Mouse (Mus musculus) liver, embryonic 14.5 days (tissue): ENCODE measurements at regions not wholly inside any gene's neighbourhood (a gene's known extent, or its start where the extent isn't known, plus 50 kb on each side); places are given as distances from the start of the nearest gene placed in this dataset.

ENCODE experiments used
- ATAC-seq: fragments of 200-750 bp; cut with Nextera tagmentation; 2 replicates; pipeline ENCODE4 v1.8.0; 2017; ENCODE audit warnings: moderate number of reproducible peaks, mild to moderate bottlenecking, moderate library complexity; ENCODE audit not compliant: insufficient read depth
- DNase-seq, 3 experiments: peaks; one replicate each; pipeline ENCODE4 v3.0.0-alpha.2; 2012 to 2013; ENCODE audit warnings: low read depth in 3 of 3, low spot score in 3 of 3
- H3K27ac ChIP-seq: fragments of 300-500 bp; sonication (generic); 2 replicates; pipeline ENCODE4 v1.5.1; 2014; ENCODE audit warnings: moderate library complexity, mild to moderate bottlenecking, control low read depth, inconsistent platforms
- H3K27me3 ChIP-seq: fragments of 300-500 bp; sonication (generic); 2 replicates; pipeline ENCODE4 v1.6.1; 2014; ENCODE audit warnings: mild to moderate bottlenecking, low read length, moderate library complexity; ENCODE audit not compliant: control insufficient read depth, insufficient read depth
- H3K36me3 ChIP-seq: fragments of 300-500 bp; sonication (generic); replicated peaks from 2 replicates; pipeline ENCODE4 v1.6.1; 2014; ENCODE audit warnings: low read depth; ENCODE audit not compliant: control insufficient read depth, insufficient read depth
- H3K4me1 ChIP-seq, 2 experiments: fragments of 200-500 bp in 1 of 2; fragments of 300-500 bp in 1 of 2; sonication (generic) in 1 of 2; replicated peaks; 2 replicates each; pipeline ENCODE4 v1.6.1; 2012 to 2014; ENCODE audit warnings: antibody characterized with exemption in 1 of 2, inconsistent platforms in 1 of 2, low read length in 1 of 2; ENCODE audit not compliant: control insufficient read depth in 2 of 2, insufficient read depth in 2 of 2
- H3K4me2 ChIP-seq: fragments of 300-500 bp; sonication (generic); 2 replicates; pipeline ENCODE4 v1.6.1; 2014; ENCODE audit warnings: low read depth, mild to moderate bottlenecking, control low read depth, moderate library complexity
- H3K4me3 ChIP-seq, 2 experiments: fragments of 200-500 bp in 1 of 2; fragments of 300-500 bp in 1 of 2; sonication (generic) in 1 of 2; 2 replicates each; pipeline ENCODE4 v1.5.1; 2012 to 2014; ENCODE audit warnings: low read depth in 2 of 2, low read length in 2 of 2, mild to moderate bottlenecking in 2 of 2, control low read depth in 1 of 2, inconsistent platforms in 1 of 2, moderate library complexity in 1 of 2; ENCODE audit not compliant: insufficient read depth in 1 of 2
- H3K9ac ChIP-seq: fragments of 300-500 bp; sonication (generic); replicated peaks from 2 replicates; pipeline ENCODE4 v1.6.1; 2014; ENCODE audit warnings: mild to moderate bottlenecking, control low read depth, moderate library complexity
- H3K9me3 ChIP-seq: fragments of 300-500 bp; sonication (generic); 2 replicates; pipeline ENCODE4 v1.6.1; 2016; ENCODE audit warnings: low read length, mixed read lengths; ENCODE audit not compliant: control insufficient read depth
- CTCF ChIP-seq: IDR thresholded peaks from 2 replicates; pipeline ENCODE4 v1.5.1; 2016; ENCODE audit warnings: antibody characterized with exemption, low read depth, control low read depth
- EP300 ChIP-seq: IDR thresholded peaks from 2 replicates; pipeline ENCODE4 v1.6.1; 2016; ENCODE audit warnings: antibody characterized with exemption, low read depth
- WGBS: fragments of 180-500 bp; shearing (Covaris S2); extraction: QIAGEN DNeasy Blood & Tissue Kit; methylation state at CpG from one replicate; pipeline ENCODE4 v1.1.7; 2014; ENCODE audit not compliant: insufficient replicate concordance; 5-methylcytosine and 5-hydroxymethylcytosine counted together

DNA sequence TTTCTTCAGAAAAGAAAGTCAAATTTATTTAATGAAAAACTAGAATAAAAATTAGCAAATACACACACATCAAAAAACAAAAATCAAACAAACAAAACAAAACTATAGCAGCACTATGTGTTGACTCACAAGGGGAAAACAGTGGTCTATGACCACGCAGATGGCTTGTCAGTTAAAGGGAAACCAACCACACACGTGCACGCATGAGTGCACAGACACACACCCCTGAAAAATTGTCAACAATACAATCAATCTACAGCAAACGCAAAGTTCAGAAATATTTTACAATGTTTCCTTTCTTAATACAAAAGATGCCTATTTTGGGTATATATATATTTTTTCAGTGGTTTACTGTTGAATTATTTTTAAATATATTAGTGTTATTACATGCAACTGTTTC, 1149.9 kb downstream of the 4930447A16Rik start:
- no peaks in the 10 kb centered on the region for H3K9me3 ChIP-seq
- no peak overlapping the region for H3K27ac ChIP-seq
- no peak overlapping the region for H3K9ac ChIP-seq
- H3K4me1 ChIP-seq, result no peaks in the 10 kb centered on the region
- no peak for TF ChIP-seq EP300
- no peak for TF ChIP-seq CTCF
- ATAC-seq (no peak), DNase-seq (no peak)
- 48% methylated on average over 4 of the region's 4 CpGs for WGBS
- no peaks in the 10 kb centered on the region for H3K36me3 ChIP-seq
- no peak overlapping the region for H3K4me3 ChIP-seq
- no peak overlapping the region for H3K4me2 ChIP-seq
- H3K27me3 ChIP-seq, result no peaks in the 10 kb centered on the region

DNA sequence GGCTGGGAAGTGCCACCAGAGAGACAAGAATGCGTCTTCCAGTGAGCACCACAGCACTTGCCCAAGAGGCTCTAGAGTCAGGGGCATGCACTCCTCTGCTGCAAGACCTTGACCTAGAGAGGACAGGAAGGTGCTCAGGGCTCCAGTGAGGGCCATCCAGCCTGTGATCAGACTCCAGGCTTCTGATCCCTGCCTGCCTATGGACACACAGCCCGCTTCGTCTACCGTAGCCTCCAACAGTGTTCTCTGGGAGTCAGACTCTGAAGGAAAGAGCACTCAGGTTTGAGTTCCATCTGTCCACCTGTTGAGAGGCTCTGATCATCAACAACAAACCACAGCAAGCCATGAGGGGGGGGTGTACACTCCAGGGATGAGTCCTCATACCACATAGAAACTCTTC, 1152.3 kb downstream of the 4930447A16Rik start:
- ATAC-seq, result no peak
- H3K9me3 ChIP-seq, result no peaks in the 10 kb centered on the region
- H3K4me2 ChIP-seq, result no peak overlapping the region
- H3K9ac ChIP-seq, result no peak overlapping the region
- 82% methylated on average over 4 of the region's 4 CpGs for WGBS
- no peaks in the 10 kb centered on the region for H3K4me1 ChIP-seq
- TF ChIP-seq CTCF, result no peak
- TF ChIP-seq EP300, result no peak
- H3K27ac ChIP-seq, result no peak overlapping the region
- H3K27me3 ChIP-seq, result no peaks in the 10 kb centered on the region
- DNase-seq, result no peak
- no peaks in the 10 kb centered on the region for H3K36me3 ChIP-seq
- H3K4me3 ChIP-seq, result no peak overlapping the region

DNA sequence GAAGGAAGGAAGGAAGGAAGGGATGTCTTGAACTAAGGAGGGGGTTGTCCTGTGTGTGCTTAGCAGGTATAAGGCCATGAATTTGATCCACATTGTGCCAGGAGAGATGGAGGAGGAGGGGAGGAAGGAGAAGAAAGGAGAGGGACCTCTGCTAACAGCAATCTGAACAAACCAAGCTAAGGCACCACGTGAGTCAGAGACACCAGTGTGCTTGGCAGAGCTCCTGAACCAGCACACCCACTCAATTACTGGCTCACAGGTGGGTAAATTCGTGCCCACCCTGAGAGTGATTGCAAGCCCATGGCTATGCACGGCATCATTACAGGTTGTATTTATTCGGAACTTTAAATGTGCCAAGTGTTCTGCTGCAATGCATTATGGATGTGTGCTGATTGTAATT, 1154.1 kb downstream of the 4930447A16Rik start:
- Histone ChIP-seq H3K9me3 (no peaks in the 10 kb centered on the region), H3K4me2 (no peak overlapping the region), H3K4me1 (no peaks in the 10 kb centered on the region), H3K27me3 (no peaks in the 10 kb centered on the region), H3K4me3 (no peak overlapping the region), H3K36me3 (no peaks in the 10 kb centered on the region), H3K27ac (no peak overlapping the region), H3K9ac (no peak overlapping the region)
- TF ChIP-seq CTCF (no peak), EP300 (no peak)
- DNase-seq (no peak), ATAC-seq (no peak)
- 65% methylated on average over 4 of the region's 4 CpGs for WGBS

DNA sequence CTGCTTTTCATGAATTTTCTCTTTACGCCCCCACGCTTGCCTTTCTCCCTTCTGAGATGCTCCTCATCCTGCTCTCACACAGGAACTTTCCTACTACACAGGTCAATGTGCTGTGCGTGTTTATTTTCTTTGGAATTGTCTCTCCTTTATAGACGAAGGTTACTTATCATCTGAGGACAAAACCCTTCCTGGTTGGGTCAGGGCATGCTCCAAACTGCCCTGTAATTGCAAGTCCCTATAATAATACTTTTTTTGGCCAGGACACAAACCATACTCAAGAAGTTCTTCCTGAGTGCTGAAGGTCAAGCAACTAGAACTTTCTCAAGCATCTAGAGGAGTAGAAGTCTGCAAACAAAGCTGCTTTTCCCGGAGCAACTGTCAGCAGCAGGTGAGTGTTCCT, 1158.1 kb downstream of the 4930447A16Rik start:
- TF ChIP-seq EP300 (no peak), CTCF (no peak)
- Histone ChIP-seq H3K27me3 (no peaks in the 10 kb centered on the region), H3K4me1 (no peaks in the 10 kb centered on the region), H3K9ac (no peak overlapping the region), H3K36me3 (no peaks in the 10 kb centered on the region), H3K4me3 (no peak overlapping the region), H3K9me3 (no peaks in the 10 kb centered on the region), H3K27ac (no peak overlapping the region), H3K4me2 (no peak overlapping the region)
- WGBS, result 57% methylated on average over 5 of the region's 5 CpGs
- DNase-seq (no peak), ATAC-seq (no peak)

DNA sequence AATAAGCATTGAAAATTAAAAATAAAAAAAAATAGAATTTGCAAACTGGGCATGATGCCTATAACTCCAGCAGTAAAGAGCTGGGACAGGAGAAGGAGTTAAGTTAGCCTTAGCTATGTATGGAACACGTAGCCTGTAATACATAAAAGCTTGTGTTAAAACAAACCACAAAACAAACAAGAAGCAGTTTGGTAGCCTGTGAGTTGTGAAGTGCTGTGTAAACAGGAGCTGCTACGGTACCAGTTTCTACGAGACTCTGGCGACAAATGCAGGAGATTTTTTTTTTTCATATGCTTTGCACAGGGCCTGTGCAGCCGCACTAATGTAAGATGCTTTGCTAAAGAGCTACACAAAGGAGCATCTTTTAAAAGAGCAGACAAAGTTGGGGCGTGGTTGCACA, 1159.1 kb downstream of the 4930447A16Rik start:
- no peak for TF ChIP-seq EP300
- no peak for TF ChIP-seq CTCF
- Histone ChIP-seq H3K27ac (no peak overlapping the region), H3K4me2 (no peak overlapping the region), H3K4me3 (no peak overlapping the region), H3K27me3 (no peaks in the 10 kb centered on the region; the same call in 1 of the 2 replicates), H3K4me1 (no peaks in the 10 kb centered on the region), H3K9me3 (no peaks in the 10 kb centered on the region), H3K9ac (no peak overlapping the region), H3K36me3 (no peaks in the 10 kb centered on the region)
- WGBS, result 70% methylated on average over 6 of the region's 6 CpGs
- ATAC-seq, result no peak
- DNase-seq, result no peak

DNA sequence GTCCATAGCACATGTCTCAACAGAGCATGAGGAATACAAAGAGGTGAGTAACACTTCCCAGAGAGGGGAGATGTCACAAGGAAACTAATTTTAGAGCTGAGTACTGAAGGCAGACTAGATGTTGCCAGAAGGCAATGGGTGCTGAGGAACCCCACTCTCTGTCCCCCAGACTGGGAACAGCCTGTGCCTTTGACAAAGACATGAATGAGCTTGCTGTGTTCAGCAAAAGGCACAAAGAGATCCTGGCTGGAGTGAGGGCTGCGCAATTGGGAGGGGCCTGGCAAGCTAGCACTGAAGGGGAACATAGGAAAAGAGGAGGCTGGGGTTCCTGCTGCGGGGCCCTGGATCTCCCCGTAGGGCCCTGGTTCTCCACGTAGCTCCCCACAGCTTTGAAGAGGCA, 1160.3 kb downstream of the 4930447A16Rik start:
- H3K4me2 ChIP-seq, result no peak overlapping the region
- H3K36me3 ChIP-seq, result no peaks in the 10 kb centered on the region
- H3K27ac ChIP-seq, result no peak overlapping the region
- TF ChIP-seq CTCF (no peak), EP300 (no peak)
- ATAC-seq (no peak), DNase-seq (no peak)
- H3K4me3 ChIP-seq, result no peak overlapping the region
- H3K4me1 ChIP-seq, result no peaks in the 10 kb centered on the region
- H3K9ac ChIP-seq, result no peak overlapping the region
- no peaks in the 10 kb centered on the region; the same call in 1 of the 2 replicates for H3K27me3 ChIP-seq
- 56% methylated on average over 4 of the region's 4 CpGs for whole genome bisulfite sequencing
- no peaks in the 10 kb centered on the region for H3K9me3 ChIP-seq
